Mouse (Mus musculus) frontal cortex, postnatal 36 days (tissue): ENCODE measurements at regions not wholly inside any gene's neighbourhood (a gene's known extent, or its start where the extent isn't known, plus 50 kb on each side); places are given as distances from the start of the nearest gene placed in this dataset.

Source experiments
- DNase-seq, 2 experiments: peaks; one replicate each; pipeline ENCODE4 v3.0.0; 2022; ENCODE audit warnings: low spot score in 2 of 2

- no peak for DNase-seq
Measured at GRCm38 (mm10) chr19:52878812-52879502, 161.1 kb downstream of the Xpnpep1 start.

- no peak for DNase-seq
Measured at GRCm38 (mm10) chr19:52866635-52867034, 173.4 kb downstream of the Xpnpep1 start.

GRCm38 (mm10) chr19:52861576-52861975, 178.4 kb downstream of the Xpnpep1 start:
- DNase-seq: no peak

- peak; percentile 11 to 67 for DNase-seq
Measured at GRCm38 (mm10) chr19:52854068-52854682, 185.8 kb downstream of the Xpnpep1 start.

- peak in 1 of 2 experiments; percentile 10 for DNase-seq
Measured at GRCm38 (mm10) chr19:52816202-52816601, 223.8 kb downstream of the Xpnpep1 start.

- peak; percentile 9 to 29 for DNase-seq
Measured at GRCm38 (mm10) chr19:52812046-52812445, 228.0 kb downstream of the Xpnpep1 start.

GRCm38 (mm10) chr19:52788802-52789201, 251.2 kb downstream of the Xpnpep1 start:
- no peak for DNase-seq

GRCm38 (mm10) chr19:52768761-52769388, 271.1 kb downstream of the Xpnpep1 start:
- DNase-seq: peak; percentile 7 to 12

- DNase-seq: peak; percentile 13 to 49
Measured at GRCm38 (mm10) chr19:52768117-52768516, 271.9 kb downstream of the Xpnpep1 start.

GRCm38 (mm10) chr19:52738946-52739345, 301.1 kb downstream of the Xpnpep1 start:
- DNase-seq: peak in 1 of 2 experiments; percentile 12

GRCm38 (mm10) chr19:52721776-52722175, 318.2 kb downstream of the Xpnpep1 start:
- DNase-seq: peak in 1 of 2 experiments; percentile 19

- no peak for DNase-seq
Measured at GRCm38 (mm10) chr19:52715359-52715758, 324.7 kb downstream of the Xpnpep1 start.

GRCm38 (mm10) chr19:52707679-52708078, 332.3 kb downstream of the Xpnpep1 start:
- DNase-seq: no peak

GRCm38 (mm10) chr19:52661009-52661408, 379.0 kb downstream of the Xpnpep1 start:
- DNase-seq: no peak

- peak in 1 of 2 experiments; percentile 33 for DNase-seq
Measured at GRCm38 (mm10) chr19:52647066-52648046, 383.3 kb downstream of the Ins1 start.

- DNase-seq: no peak
Measured at GRCm38 (mm10) chr19:52640228-52640627, 376.1 kb downstream of the Ins1 start.

- DNase-seq: no peak
Measured at GRCm38 (mm10) chr19:52632501-52632900, 368.4 kb downstream of the Ins1 start.

GRCm38 (mm10) chr19:52624310-52624709, 360.2 kb downstream of the Ins1 start:
- peak in 1 of 2 experiments; percentile 30 for DNase-seq

GRCm38 (mm10) chr19:52623496-52623895, 359.4 kb downstream of the Ins1 start:
- DNase-seq: peak in 1 of 2 experiments; percentile 17

- DNase-seq: peak in 1 of 2 experiments; percentile 4
Measured at GRCm38 (mm10) chr19:52613353-52613752, 349.3 kb downstream of the Ins1 start.

- DNase-seq: no peak
Measured at GRCm38 (mm10) chr19:52606859-52607258, 342.8 kb downstream of the Ins1 start.
